Mouse (Mus musculus) E14TG2a.4 (cell line): ENCODE measurements around the gene Plxnb3.

ENCODE experiments used
- CTCF ChIP-seq: conservative IDR thresholded peaks from 2 replicates; pipeline ENCODE4 v1.5.1; 2014; ENCODE audit warnings: low read length
- NANOG ChIP-seq: IDR thresholded peaks from 2 replicates; pipeline ENCODE4 v1.6.1; 2014; ENCODE audit warnings: borderline replicate concordance, low read length, mixed read lengths

DNA sequence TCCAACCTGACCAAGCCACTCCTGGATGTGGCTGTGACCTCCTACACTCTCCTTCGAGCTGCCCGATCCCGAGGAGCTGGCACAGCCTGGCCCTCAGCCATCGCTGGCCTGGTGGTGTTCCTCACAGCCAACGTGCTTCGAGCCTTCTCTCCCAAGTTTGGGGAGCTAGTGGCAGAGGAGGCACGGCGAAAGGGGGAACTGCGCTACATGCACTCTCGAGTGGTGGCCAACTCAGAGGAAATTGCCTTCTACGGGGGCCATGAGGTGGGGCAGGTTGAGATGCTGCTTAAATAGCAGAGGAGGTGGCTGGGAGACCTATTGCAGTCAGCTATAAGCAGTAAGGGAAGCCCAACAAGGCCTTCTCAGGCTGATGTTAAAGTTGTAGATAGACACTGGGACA, 39.2 kb upstream of the Plxnb3 start:
- no peak for TF ChIP-seq CTCF
- TF ChIP-seq NANOG = no peak
